Mouse (Mus musculus): Measurements from ENCODE around the gene Itgae.
A peak's percentile ranks its signal among the peaks of the same experiment; 100 is the strongest.
"Not testable (repeated sequence)": the region's sequence is repeated elsewhere in the genome, so short reads cannot be mapped to it uniquely, and the experiment has no call there.

Gene Itgae

GRCm38 (mm10) chr11:73094231-73094995, 4.0 kb downstream of the Itgae start:
- DNase-seq (ENCODE audit: low spot score) = no peak

GRCm38 (mm10) chr11:73098860-73099259, 8.5 kb downstream of the Itgae start:
- no peak for DNase-seq (ENCODE audit: low spot score)

GRCm38 (mm10) chr11:73099976-73100750, 9.8 kb downstream of the Itgae start:
- no peak for DNase-seq (ENCODE audit: low spot score)

- DNase-seq (ENCODE audit: low spot score) = no peak
These were observed 10.9 kb downstream of the Itgae start for GRCm38 (mm10) chr11:73101308-73101707.

GRCm38 (mm10) chr11:73105246-73105645, 14.9 kb downstream of the Itgae start:
- no peak for DNase-seq (ENCODE audit: low spot score)

GRCm38 (mm10) chr11:73107358-73107757, 17.0 kb downstream of the Itgae start:
- DNase-seq (ENCODE audit: low spot score) = not testable (repeated sequence)

GRCm38 (mm10) chr11:73108195-73108897, 18.0 kb downstream of the Itgae start:
- no peak for DNase-seq (ENCODE audit: low spot score)

- DNase-seq (ENCODE audit: low spot score) = no peak
These were observed 18.7 kb downstream of the Itgae start for GRCm38 (mm10) chr11:73108898-73109625.

GRCm38 (mm10) chr11:73109941-73110340, 19.6 kb downstream of the Itgae start:
- no peak for DNase-seq (ENCODE audit: low spot score)

GRCm38 (mm10) chr11:73111414-73111813, 21.0 kb downstream of the Itgae start:
- DNase-seq (ENCODE audit: low spot score) = no peak

- DNase-seq (ENCODE audit: low spot score) = no peak
These were observed 36.1 kb downstream of the Itgae start for GRCm38 (mm10) chr11:73126495-73126894.

- DNase-seq (ENCODE audit: low spot score) = no peak
These were observed 40.6 kb downstream of the Itgae start for GRCm38 (mm10) chr11:73131020-73131419.

GRCm38 (mm10) chr11:73132999-73133398, 42.6 kb downstream of the Itgae start:
- no peak for DNase-seq (ENCODE audit: low spot score)

GRCm38 (mm10) chr11:73134222-73134621, 43.8 kb downstream of the Itgae start:
- DNase-seq (ENCODE audit: low spot score) = no peak

- DNase-seq (ENCODE audit: low spot score) = no peak
These were observed 46.2 kb downstream of the Itgae start for GRCm38 (mm10) chr11:73136587-73136986.

- DNase-seq (ENCODE audit: low spot score) = peak; percentile 16
These were observed 46.7 kb downstream of the Itgae start for GRCm38 (mm10) chr11:73137116-73137515.

- DNase-seq (ENCODE audit: low spot score) = peak; percentile 89
These were observed 47.5 kb downstream of the Itgae start, which contains the start of gene Haspin for GRCm38 (mm10) chr11:73137591-73138501. TSS of gene Haspin (minus strand) at chr11:73138294.

- no peak for DNase-seq (ENCODE audit: low spot score)
These were observed 53.9 kb downstream of the Itgae start for GRCm38 (mm10) chr11:73144261-73144681.

- no peak for DNase-seq (ENCODE audit: low spot score)
These were observed 55.9 kb downstream of the Itgae start for GRCm38 (mm10) chr11:73146026-73146974.

GRCm38 (mm10) chr11:73146975-73147365, 56.6 kb downstream of the Itgae start:
- DNase-seq (ENCODE audit: low spot score) = no peak

All from yolk sac, embryonic 10.5 days (tissue).